Mouse (Mus musculus) erythroblast, embryonic 14.5 days (primary cell): Measurements from ENCODE around the gene Orc6. TPM values are rescaled to one million over a fixed set of nuclear protein-coding genes. Genes with fewer than 3 reads are reported as not detected.

ENCODE experiments used
- H3K27me3 ChIP-seq: 2 replicates; pipeline ENCODE4 v1.6.1; 2012; ENCODE audit warnings: inconsistent platforms; ENCODE audit not compliant: control insufficient read depth
- H3K36me3 ChIP-seq: 2 replicates; pipeline ENCODE4 v1.6.1; 2012; ENCODE audit warnings: mild to moderate bottlenecking, inconsistent platforms; ENCODE audit not compliant: control insufficient read depth
- H3K4me1 ChIP-seq: 2 replicates; pipeline ENCODE4 v1.6.1; 2012; ENCODE audit warnings: inconsistent platforms; ENCODE audit not compliant: control insufficient read depth
- H3K4me3 ChIP-seq: replicated peaks from 2 replicates; pipeline ENCODE3; 2012; ENCODE audit warnings: moderate library complexity, mild to moderate bottlenecking, inconsistent platforms
- H3K9me3 ChIP-seq: 2 replicates; pipeline ENCODE4 v1.6.1; 2012; ENCODE audit warnings: low read length, inconsistent platforms, mixed read lengths; ENCODE audit not compliant: control insufficient read depth
- GATA1 ChIP-seq: IDR thresholded peaks from 2 replicates; pipeline ENCODE4 v1.6.1; 2012; ENCODE audit warnings: low read length, inconsistent platforms, mixed read lengths
- TAL1 ChIP-seq: IDR thresholded peaks from 3 replicates; pipeline ENCODE4 v1.6.1; 2012; ENCODE audit warnings: low read length, inconsistent platforms, mixed read lengths
- polyA plus RNA-seq: library from polyadenylated mRNA; stranded (reverse); fragments of >175 nt; gene quantifications from 2 replicates; pipeline ENCODE4 v1.2.3, GENCODE M21; 2012

Orc6 gene
- polyA plus RNA-seq, 1 experiment: 0.90 TPM

- Histone ChIP-seq H3K9me3 (peaks cover 14% of the 10 kb centered on the region), H3K4me1 (peaks cover 45% of the 10 kb centered on the region), H3K27me3 (no peaks in the 10 kb centered on the region), H3K4me3 (peak overlapping the region; percentile 47), H3K36me3 (peaks cover 57% of the 10 kb centered on the region)
- TF ChIP-seq TAL1 (peak; percentile 64), GATA1 (peak; percentile 83)
Measured at GRCm38 (mm10) chr8:85318534-85318933, 19.1 kb downstream of the Orc6 start.

GRCm38 (mm10) chr8:85321981-85322380 lies 22.5 kb downstream of the Orc6 start:
- H3K4me1 ChIP-seq: peaks cover 35% of the 10 kb centered on the region
- TF ChIP-seq TAL1: no peak
- TF ChIP-seq GATA1: no peak
- H3K36me3 ChIP-seq: peaks cover 81% of the 10 kb centered on the region
- no peak overlapping the region for H3K4me3 ChIP-seq
- H3K9me3 ChIP-seq: peaks cover 9% of the 10 kb centered on the region
- H3K27me3 ChIP-seq: no peaks in the 10 kb centered on the region

GRCm38 (mm10) chr8:85323084-85323483 lies 23.7 kb downstream of the Orc6 start:
- Histone ChIP-seq H3K4me1 (peaks cover 26% of the 10 kb centered on the region), H3K9me3 (peaks cover 4% of the 10 kb centered on the region), H3K36me3 (peaks cover 84% of the 10 kb centered on the region)

GRCm38 (mm10) chr8:85327036-85327435 lies 27.6 kb downstream of the Orc6 start:
- TF ChIP-seq TAL1 (no peak), GATA1 (no peak)
- Histone ChIP-seq H3K4me3 (no peak overlapping the region), H3K4me1 (peaks cover 5% of the 10 kb centered on the region), H3K27me3 (no peaks in the 10 kb centered on the region), H3K9me3 (no peaks in the 10 kb centered on the region), H3K36me3 (peaks cover 92% of the 10 kb centered on the region)

More at GRCm38 (mm10) chr8:85323084-85323483, 23.7 kb downstream of the Orc6 start:
- TF ChIP-seq GATA1 (no peak), TAL1 (no peak)
- Histone ChIP-seq H3K4me3 (no peak overlapping the region), H3K27me3 (no peaks in the 10 kb centered on the region)

- Histone ChIP-seq H3K4me1 (peaks cover 5% of the 10 kb centered on the region), H3K36me3 (peaks cover 91% of the 10 kb centered on the region), H3K9me3 (no peaks in the 10 kb centered on the region), H3K27me3 (no peaks in the 10 kb centered on the region), H3K4me3 (no peak overlapping the region)
- TF ChIP-seq GATA1 (no peak), TAL1 (no peak)
Measured at GRCm38 (mm10) chr8:85329506-85329905, 30.1 kb downstream of the Orc6 start.

GRCm38 (mm10) chr8:85335105-85335504 lies 35.7 kb downstream of the Orc6 start:
- no peaks in the 10 kb centered on the region for H3K27me3 ChIP-seq

GRCm38 (mm10) chr8:85336211-85336933 lies 36.9 kb downstream of the Orc6 start:
- Histone ChIP-seq H3K4me1 (peaks cover 45% of the 10 kb centered on the region), H3K36me3 (peaks cover 86% of the 10 kb centered on the region), H3K9me3 (no peaks in the 10 kb centered on the region), H3K27me3 (no peaks in the 10 kb centered on the region), H3K4me3 (no peak overlapping the region)
- no peak for TF ChIP-seq GATA1
- TF ChIP-seq TAL1: no peak

More at GRCm38 (mm10) chr8:85335105-85335504, 35.7 kb downstream of the Orc6 start:
- H3K36me3 ChIP-seq: peaks cover 85% of the 10 kb centered on the region
- no peaks in the 10 kb centered on the region for H3K9me3 ChIP-seq
- H3K4me1 ChIP-seq: peaks cover 45% of the 10 kb centered on the region
- TF ChIP-seq TAL1 (no peak), GATA1 (no peak)
- no peak overlapping the region for H3K4me3 ChIP-seq

- no peak for TF ChIP-seq GATA1
- TF ChIP-seq TAL1: no peak
- no peaks in the 10 kb centered on the region for H3K27me3 ChIP-seq
- peaks cover 89% of the 10 kb centered on the region for H3K36me3 ChIP-seq
- H3K9me3 ChIP-seq: no peaks in the 10 kb centered on the region
- H3K4me3 ChIP-seq: no peak overlapping the region
- peaks cover 45% of the 10 kb centered on the region for H3K4me1 ChIP-seq
Measured at GRCm38 (mm10) chr8:85337681-85338080, 38.2 kb downstream of the Orc6 start.

GRCm38 (mm10) chr8:85339871-85340573 lies 40.6 kb downstream of the Orc6 start:
- no peaks in the 10 kb centered on the region for H3K9me3 ChIP-seq
- peaks cover 77% of the 10 kb centered on the region for H3K36me3 ChIP-seq
- H3K4me3 ChIP-seq: no peak overlapping the region
- TF ChIP-seq TAL1 (no peak), GATA1 (no peak)
- H3K27me3 ChIP-seq: no peaks in the 10 kb centered on the region
- H3K4me1 ChIP-seq: peaks cover 36% of the 10 kb centered on the region
